Mouse (Mus musculus) kidney, adult 2 months (tissue): ENCODE measurements at regions not wholly inside any gene's neighbourhood (a gene's known extent, or its start where the extent isn't known, plus 50 kb on each side); places are given as distances from the start of the nearest gene placed in this dataset.

ENCODE experiments used
- CTCF ChIP-seq: fragments of 200-500 bp; conservative IDR thresholded peaks from 2 replicates; pipeline ENCODE4 v1.5.1; 2011; ENCODE audit warnings: low read depth, mild to moderate bottlenecking, control low read depth, low read length, moderate library complexity, mixed read lengths; ENCODE audit not compliant: insufficient read depth, insufficient read length
- POLR2A ChIP-seq: fragments of 200-500 bp; IDR thresholded peaks from one replicate; pipeline ENCODE4 v1.6.1; 2011; ENCODE audit warnings: low read depth, low read length, control low read depth

DNA sequence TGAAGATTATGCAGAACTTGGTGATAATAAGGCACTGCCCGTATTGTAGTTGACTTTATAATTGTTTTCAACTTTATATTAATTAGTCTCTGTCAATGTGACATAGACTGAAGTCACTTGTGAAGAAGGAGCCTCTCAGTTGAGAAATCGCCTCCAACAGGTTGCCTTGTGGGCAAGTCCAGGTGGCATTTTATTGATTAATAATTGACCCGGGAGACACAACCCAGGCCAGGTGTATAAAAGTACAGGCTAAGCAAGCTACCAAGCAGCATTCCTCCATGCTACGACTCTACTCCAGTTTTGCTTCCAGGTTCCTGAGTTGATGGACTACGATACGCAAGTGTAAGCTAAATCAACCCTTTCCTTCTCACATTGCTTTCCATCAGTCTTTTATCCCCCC lies 268.2 kb upstream of the Klf3 start:
- no peak for TF ChIP-seq CTCF
- TF ChIP-seq POLR2A = no peak
